In genomic region chr4:88159700-88160099, GRCm38 (mm10) we compare ENCODE assay signal across 21 mouse cellular contexts.
DNase-seq lines count a peak whose midpoint lies in the region; ATAC-seq and TF ChIP-seq lines count a peak whose summit lies in the region.
"Had no signal": no experiment of that assay in that cellular context is flagged by ENCODE, and none has a peak within 500 bp of the region (broad histone marks: within the 10 kb centered on the region; RNA-seq: fewer than 3 reads in every experiment).

No protein-coding gene starts in this region.

- no peak overlapping the region for H3K4me3 ChIP-seq in forebrain, embryonic 15.5 days
- no peak overlapping the region for H3K4me3 ChIP-seq in forebrain, embryonic 12.5 days (replicated peaks)
- no peak overlapping the region for H3K4me3 ChIP-seq in lung, postnatal 0 days (ENCODE audit: low read depth, low read length)
- no peak overlapping the region for H3K4me3 ChIP-seq in forebrain, embryonic 16.5 days (replicated peaks; ENCODE audit: low read length)
- H3K4me3 ChIP-seq: embryonic facial prominence, embryonic 10.5 days; heart, embryonic 13.5 days had no signal

- TF ChIP-seq POLR2A in brain, embryonic 14.5 days (IDR thresholded peaks at IDR 0.05; ENCODE audit: borderline replicate concordance, extremely low read depth, insufficient read depth, insufficient read length, poor library complexity, severe bottlenecking): no peak

- no peaks in the 10 kb centered on the region for H3K36me3 ChIP-seq in forebrain, embryonic 15.5 days
- no peaks in the 10 kb centered on the region for H3K36me3 ChIP-seq in forebrain, embryonic 12.5 days (replicated peaks)
- no peaks in the 10 kb centered on the region for H3K36me3 ChIP-seq in lung, postnatal 0 days (ENCODE audit: insufficient read depth, low read length)
- H3K36me3 ChIP-seq in forebrain, embryonic 16.5 days (ENCODE audit: control insufficient read depth, insufficient read depth): no peaks in the 10 kb centered on the region
- H3K36me3 ChIP-seq: embryonic facial prominence, embryonic 10.5 days; heart, embryonic 13.5 days had no signal

- peak overlapping the region; percentile 86 for H3K27ac ChIP-seq in forebrain, embryonic 15.5 days (replicated peaks)
- no peak overlapping the region for H3K27ac ChIP-seq in forebrain, embryonic 12.5 days
- no peak overlapping the region for H3K27ac ChIP-seq in lung, postnatal 0 days (ENCODE audit: low read length)
- H3K27ac ChIP-seq in forebrain, embryonic 16.5 days (ENCODE audit: low read length): peak overlapping the region; percentile 75
- H3K27ac ChIP-seq: embryonic facial prominence, embryonic 10.5 days; heart, embryonic 13.5 days had no signal

- no peak for TF ChIP-seq EP300 in lung, postnatal 0 days (IDR thresholded peaks at IDR 0.05)

- DNase-seq in lung, postnatal 0 days (ENCODE audit: low spot score): peak; percentile 27
- no peak for DNase-seq in lung, postnatal 25 days (ENCODE audit: low spot score)
- DNase-seq in brain, embryonic 14.5 days (ENCODE audit: low read depth): peak; percentile 80
- DNase-seq in gastrocnemius, adult 18-20 months (ENCODE audit: low spot score): no peak
- DNase-seq: adrenal gland, postnatal 14 days; cerebellum, adult 2 months; cerebellum, postnatal 10 days; gastrocnemius, postnatal 36 days; heart, adult 11 months; heart, postnatal 36 days had no signal

- H3K4me1 ChIP-seq in forebrain, embryonic 15.5 days: peaks cover 59% of the 10 kb centered on the region
- H3K4me1 ChIP-seq in forebrain, embryonic 12.5 days: peaks cover 20% of the 10 kb centered on the region
- no peaks in the 10 kb centered on the region for H3K4me1 ChIP-seq in lung, postnatal 0 days (ENCODE audit: insufficient read depth, low read depth, low read length)
- peaks cover 45% of the 10 kb centered on the region for H3K4me1 ChIP-seq in forebrain, embryonic 16.5 days (replicated peaks; ENCODE audit: control insufficient read depth, insufficient read depth, low read length)

- H3K9me3 ChIP-seq in forebrain, embryonic 15.5 days: no peaks in the 10 kb centered on the region
- no peaks in the 10 kb centered on the region for H3K9me3 ChIP-seq in forebrain, embryonic 12.5 days
- H3K9me3 ChIP-seq in lung, postnatal 0 days (ENCODE audit: low read length): no peaks in the 10 kb centered on the region
- no peaks in the 10 kb centered on the region for H3K9me3 ChIP-seq in forebrain, embryonic 16.5 days (ENCODE audit: control insufficient read depth, low read length)
- H3K9me3 ChIP-seq: embryonic facial prominence, embryonic 10.5 days; heart, embryonic 13.5 days had no signal

- H3K9ac ChIP-seq in forebrain, embryonic 15.5 days (replicated peaks): no peak overlapping the region
- no peak overlapping the region for H3K9ac ChIP-seq in forebrain, embryonic 12.5 days
- no peak overlapping the region for H3K9ac ChIP-seq in lung, postnatal 0 days (replicated peaks; ENCODE audit: low read depth)
- H3K9ac ChIP-seq in forebrain, embryonic 16.5 days (replicated peaks; ENCODE audit: low read depth, low read length): no peak overlapping the region
- H3K9ac ChIP-seq: heart, embryonic 13.5 days had no signal

- no peak for TF ChIP-seq CTCF in lung, postnatal 0 days (IDR thresholded peaks at IDR 0.05)
- no peak for TF ChIP-seq CTCF in brain, embryonic 14.5 days (IDR thresholded peaks at IDR 0.05; ENCODE audit: borderline replicate concordance, extremely low read depth, insufficient read depth, insufficient read length)

- 34% methylated on average over 6 of the region's 6 CpGs for WGBS in forebrain, embryonic 15.5 days
- WGBS in forebrain, embryonic 12.5 days: 66% methylated on average over 6 of the region's 6 CpGs
- 61% methylated on average over 6 of the region's 6 CpGs for WGBS in lung, postnatal 0 days
- 34% methylated on average over 6 of the region's 6 CpGs for WGBS in forebrain, embryonic 16.5 days

- H3K27me3 ChIP-seq in forebrain, embryonic 15.5 days: no peaks in the 10 kb centered on the region
- H3K27me3 ChIP-seq in forebrain, embryonic 12.5 days: no peaks in the 10 kb centered on the region
- no peaks in the 10 kb centered on the region for H3K27me3 ChIP-seq in lung, postnatal 0 days (replicated peaks; ENCODE audit: insufficient read depth, low read length)
- no peaks in the 10 kb centered on the region for H3K27me3 ChIP-seq in forebrain, embryonic 16.5 days (replicated peaks; ENCODE audit: control insufficient read depth, insufficient read depth, low read length)
- H3K27me3 ChIP-seq: CH12.LX; heart, embryonic 13.5 days; Patski had no signal

- ATAC-seq in forebrain, embryonic 15.5 days (replicated peaks): peak; percentile 65
- ATAC-seq in forebrain, embryonic 12.5 days (ENCODE audit: low FRiP score): no peak
- ATAC-seq in lung, postnatal 0 days: peak; percentile 30; the same call in 1 of the 2 replicates
- peak; percentile 73 for ATAC-seq in forebrain, embryonic 16.5 days
- ATAC-seq: activated CD4-positive, CD25-positive, alpha-beta regulatory T cell, adult 4 months; hindbrain, embryonic 16.5 days; inflammation-experienced regulatory T-cells, adult 6 months; intestine, postnatal 0 days; Patski had no signal

- H3K4me2 ChIP-seq in forebrain, embryonic 15.5 days (replicated peaks): no peak overlapping the region; the same call in 1 of the 2 replicates
- H3K4me2 ChIP-seq in forebrain, embryonic 12.5 days: no peak overlapping the region
- H3K4me2 ChIP-seq in lung, postnatal 0 days (replicated peaks; ENCODE audit: low read depth, low read length): no peak overlapping the region
- H3K4me2 ChIP-seq in forebrain, embryonic 16.5 days (ENCODE audit: low read length): no peak overlapping the region
- H3K4me2 ChIP-seq: heart, embryonic 13.5 days had no signal

Comparison
In these comparisons a context has a peak if more than half of its experiments do, and no peak if none do; other contexts are left out.
1. H3K27ac ChIP-seq: peak in forebrain, embryonic 15.5 days (single experiment) and forebrain, embryonic 16.5 days (single experiment); none in forebrain, embryonic 12.5 days (single experiment) and lung, postnatal 0 days (single experiment).
2. DNase-seq: peak in lung, postnatal 0 days (single experiment) and brain, embryonic 14.5 days (single experiment); none in lung, postnatal 25 days (single experiment) and gastrocnemius, adult 18-20 months (single experiment).